Mouse (Mus musculus) lung, postnatal 0 days (tissue): ENCODE measurements around the gene Cdh7. TPM values are rescaled to one million over a fixed set of nuclear protein-coding genes. Genes with fewer than 3 reads are reported as not detected.
"Not testable (repeated sequence)": the region's sequence is repeated elsewhere in the genome, so short reads cannot be mapped to it uniquely, and the experiment has no call there.

Experiments
- ATAC-seq: fragments of 200-750 bp; cut with Nextera tagmentation; 2 replicates; pipeline ENCODE4 v1.8.0; 2017; ENCODE audit warnings: moderate library complexity
- DNase-seq: peaks from one replicate; pipeline ENCODE4 v3.0.0-alpha.2; 2016; ENCODE audit warnings: low spot score
- H3K27ac ChIP-seq: fragments of 300-500 bp; sonication (generic); 2 replicates; pipeline ENCODE4 v1.5.1; 2014; ENCODE audit warnings: antibody characterized with exemption, mild to moderate bottlenecking, low read length, mixed read lengths
- H3K27me3 ChIP-seq: fragments of 300-500 bp; sonication (generic); replicated peaks from 2 replicates; pipeline ENCODE4 v1.6.1; 2014; ENCODE audit warnings: low read length, mixed read lengths; ENCODE audit not compliant: insufficient read depth
- H3K36me3 ChIP-seq: fragments of 300-500 bp; sonication (generic); 2 replicates; pipeline ENCODE4 v1.6.1; 2014; ENCODE audit warnings: low read length, mixed read lengths; ENCODE audit not compliant: insufficient read depth
- H3K4me1 ChIP-seq: fragments of 300-500 bp; sonication (generic); 2 replicates; pipeline ENCODE4 v1.6.1; 2014; ENCODE audit warnings: antibody characterized with exemption, low read depth, low read length, mixed read lengths; ENCODE audit not compliant: insufficient read depth
- H3K4me2 ChIP-seq: fragments of 300-500 bp; sonication (generic); replicated peaks from 2 replicates; pipeline ENCODE4 v1.6.1; 2014; ENCODE audit warnings: low read depth, mild to moderate bottlenecking, low read length, moderate library complexity, mixed read lengths
- H3K4me3 ChIP-seq: fragments of 300-500 bp; sonication (generic); 2 replicates; pipeline ENCODE4 v1.5.1; 2014; ENCODE audit warnings: low read depth, low read length
- H3K9ac ChIP-seq: fragments of 300-500 bp; sonication (generic); replicated peaks from 2 replicates; pipeline ENCODE4 v1.6.1; 2014; ENCODE audit warnings: low read depth, mild to moderate bottlenecking
- H3K9me3 ChIP-seq: fragments of 300-500 bp; sonication (generic); 2 replicates; pipeline ENCODE4 v1.6.1; 2016; ENCODE audit warnings: low read length, mixed read lengths
- CTCF ChIP-seq: IDR thresholded peaks from 2 replicates; pipeline ENCODE4 v1.5.1; 2016; ENCODE audit warnings: antibody characterized with exemption, mild to moderate bottlenecking
- EP300 ChIP-seq: IDR thresholded peaks from 2 replicates; pipeline ENCODE4 v1.6.1; 2016; ENCODE audit warnings: antibody characterized with exemption, mild to moderate bottlenecking, control low read depth
- WGBS: fragments of 180-500 bp; shearing (Covaris S2); extraction: QIAGEN DNeasy Blood & Tissue Kit; methylation state at CpG from one replicate; pipeline ENCODE4 v1.1.7; 2014; 5-methylcytosine and 5-hydroxymethylcytosine counted together
- polyA plus RNA-seq: library from polyadenylated mRNA; unstranded; fragments of >200 nt; fragmentation: Nextera tagmentation; extraction: Ambion mirVana; gene quantifications from 2 replicates; pipeline ENCODE4 v1.2.1, GENCODE M21; 2015

Gene Cdh7
- polyA plus RNA-seq, 1 experiment from 2014 or later, result not detected

DNA sequence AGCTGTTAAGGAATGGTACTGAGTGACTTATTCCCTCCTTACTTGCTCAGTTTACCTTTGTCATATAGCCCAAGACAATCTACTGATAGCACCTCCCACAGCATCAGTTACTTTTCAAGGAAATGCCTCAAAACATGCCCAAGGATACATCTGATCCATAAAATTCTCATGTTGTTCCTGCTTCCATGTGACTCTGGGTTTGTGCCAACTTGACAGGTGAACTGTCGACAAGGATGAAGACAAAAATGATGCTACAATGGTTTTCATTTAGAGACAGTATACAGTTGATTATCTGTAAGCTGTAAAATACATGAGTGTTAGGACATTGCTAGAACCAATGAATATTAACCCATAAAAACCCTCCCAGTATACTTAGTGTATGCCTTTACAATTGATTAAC is 29.9 kb downstream of the Cdh7 start:
- no peak for TF ChIP-seq CTCF
- no peak for TF ChIP-seq EP300
- Histone ChIP-seq H3K4me1 (no peaks in the 10 kb centered on the region), H3K9me3 (no peaks in the 10 kb centered on the region), H3K4me3 (no peak overlapping the region), H3K27me3 (no peaks in the 10 kb centered on the region), H3K4me2 (no peak overlapping the region), H3K9ac (no peak overlapping the region), H3K36me3 (no peaks in the 10 kb centered on the region), H3K27ac (no peak overlapping the region)
- no peak for ATAC-seq
- DNase-seq, result no peak
- 73% methylated on average over 1 of the region's 1 CpGs for WGBS

DNA sequence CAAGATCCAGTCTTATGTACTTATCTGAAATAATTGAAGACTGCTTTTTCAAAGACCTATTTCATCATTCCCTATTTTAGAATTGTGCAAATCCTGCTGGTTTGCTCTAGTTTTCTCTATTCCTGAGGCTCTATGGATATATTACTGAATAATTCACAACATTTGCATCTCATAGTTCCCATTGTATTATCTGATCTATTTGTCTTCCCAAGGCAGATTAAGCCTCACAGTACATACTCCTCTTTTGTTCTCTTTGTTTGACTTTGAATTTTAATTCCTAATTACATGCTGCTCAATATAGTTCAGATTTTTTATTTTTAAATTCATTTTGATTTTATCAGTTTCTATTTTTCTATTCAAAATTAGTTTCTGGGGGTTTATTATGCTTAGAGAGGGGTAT is 74.1 kb downstream of the Cdh7 start:
- Histone ChIP-seq H3K4me1 (no peaks in the 10 kb centered on the region), H3K4me3 (no peak overlapping the region), H3K9ac (no peak overlapping the region), H3K9me3 (no peaks in the 10 kb centered on the region), H3K4me2 (no peak overlapping the region), H3K36me3 (no peaks in the 10 kb centered on the region), H3K27me3 (no peaks in the 10 kb centered on the region), H3K27ac (no peak overlapping the region)
- DNase-seq (no peak), ATAC-seq (no peak)
- TF ChIP-seq EP300 (no peak), CTCF (no peak)

- no peak for DNase-seq
- no peak overlapping the region for H3K4me2 ChIP-seq
- H3K27me3 ChIP-seq, result no peaks in the 10 kb centered on the region
- no peak for ATAC-seq
- H3K4me1 ChIP-seq, result no peaks in the 10 kb centered on the region
- no peak overlapping the region for H3K9ac ChIP-seq
- no peak overlapping the region for H3K4me3 ChIP-seq
- 89% methylated on average over 1 of the region's 1 CpGs for WGBS
- no peaks in the 10 kb centered on the region for H3K36me3 ChIP-seq
- TF ChIP-seq CTCF, result no peak
- TF ChIP-seq EP300, result no peak
- no peak overlapping the region for H3K27ac ChIP-seq
- H3K9me3 ChIP-seq, result no peaks in the 10 kb centered on the region
Observed at GRCm38 (mm10) chr1:110067405-110067804, 85.2 kb downstream of the Cdh7 start.

DNA sequence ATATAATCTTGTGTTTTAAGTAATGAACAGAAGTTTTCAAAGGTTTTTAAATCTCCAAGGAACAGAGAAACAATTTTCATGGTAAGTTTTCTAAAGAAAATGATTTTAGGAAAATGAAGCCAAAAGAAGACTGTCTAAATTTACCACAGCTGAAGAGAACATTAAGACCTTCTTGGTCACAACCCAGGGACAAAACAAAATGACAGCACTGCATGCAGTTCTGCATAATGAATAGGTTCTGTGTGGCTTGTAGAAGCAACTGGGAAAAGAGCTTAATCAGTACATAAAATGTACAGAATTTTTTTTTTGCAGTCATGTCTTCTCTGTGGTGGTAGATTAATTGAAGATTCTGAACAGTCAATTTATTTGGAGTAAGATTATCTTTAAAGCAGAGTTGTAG is 96.2 kb downstream of the Cdh7 start:
- DNase-seq (no peak), ATAC-seq (no peak)
- no peaks in the 10 kb centered on the region for H3K27me3 ChIP-seq
- no peak overlapping the region for H3K27ac ChIP-seq
- no peaks in the 10 kb centered on the region for H3K9me3 ChIP-seq
- no peak overlapping the region for H3K9ac ChIP-seq
- no peak overlapping the region for H3K4me2 ChIP-seq
- TF ChIP-seq CTCF (no peak), EP300 (no peak)
- H3K4me3 ChIP-seq, result no peak overlapping the region
- no peaks in the 10 kb centered on the region for H3K36me3 ChIP-seq
- no peaks in the 10 kb centered on the region for H3K4me1 ChIP-seq

GRCm38 (mm10) chr1:110118071-110118470 is 135.8 kb downstream of the Cdh7 start:
- Histone ChIP-seq H3K36me3 (no peaks in the 10 kb centered on the region), H3K4me1 (no peaks in the 10 kb centered on the region), H3K4me2 (no peak overlapping the region), H3K9ac (no peak overlapping the region), H3K9me3 (no peaks in the 10 kb centered on the region), H3K27me3 (no peaks in the 10 kb centered on the region), H3K27ac (no peak overlapping the region), H3K4me3 (no peak overlapping the region)
- no peak for DNase-seq
- WGBS, result 64% methylated on average over 1 of the region's 1 CpGs
- TF ChIP-seq CTCF (no peak), EP300 (no peak)
- ATAC-seq, result no peak

GRCm38 (mm10) chr1:110118862-110119261 is 136.6 kb downstream of the Cdh7 start:
- WGBS, result 76% methylated on average over 1 of the region's 1 CpGs
- no peak overlapping the region for H3K4me2 ChIP-seq
- ATAC-seq (no peak), DNase-seq (no peak)
- no peak overlapping the region for H3K27ac ChIP-seq
- no peak overlapping the region for H3K4me3 ChIP-seq
- H3K9me3 ChIP-seq, result no peaks in the 10 kb centered on the region
- no peak for TF ChIP-seq CTCF
- no peak for TF ChIP-seq EP300
- H3K27me3 ChIP-seq, result no peaks in the 10 kb centered on the region
- H3K4me1 ChIP-seq, result no peaks in the 10 kb centered on the region
- H3K36me3 ChIP-seq, result no peaks in the 10 kb centered on the region
- H3K9ac ChIP-seq, result no peak overlapping the region

DNA sequence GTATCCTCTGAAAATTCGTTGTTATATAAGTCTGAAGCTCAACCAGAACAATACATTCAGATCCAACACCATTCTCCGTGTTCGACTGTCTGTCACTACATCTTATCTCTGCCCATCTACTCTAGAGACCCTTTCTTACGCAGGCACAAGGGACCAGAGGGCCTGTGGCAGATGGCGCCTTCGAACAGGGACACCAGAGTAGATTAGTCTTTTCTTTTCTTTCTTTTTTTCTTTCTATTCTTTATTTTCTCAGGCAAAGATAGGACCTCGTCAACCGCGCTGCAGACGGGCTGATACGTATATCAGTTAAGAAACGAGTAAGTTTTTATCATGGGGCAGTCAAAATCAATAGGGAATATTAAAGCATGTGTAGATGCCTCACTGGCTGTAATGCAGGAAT is 189.2 kb downstream of the Cdh7 start:
- ATAC-seq, H3K27me3 ChIP-seq, H3K9me3 ChIP-seq, H3K4me3 ChIP-seq, H3K9ac ChIP-seq, H3K36me3 ChIP-seq, H3K4me2 ChIP-seq, H3K27ac ChIP-seq, DNase-seq, H3K4me1 ChIP-seq: not testable (repeated sequence)
- WGBS, result 80% methylated on average over 2 of the region's 12 CpGs
